Mouse (Mus musculus) midbrain, postnatal 0 days (tissue): Measurements from ENCODE around the gene Mybpc2. TPM values are rescaled to one million over a fixed set of nuclear protein-coding genes. Genes with fewer than 3 reads are reported as not detected.

Experiments used
- ATAC-seq: fragments of 200-750 bp; cut with Nextera tagmentation; 2 replicates; pipeline ENCODE4 v1.8.0; 2017; ENCODE audit warnings: moderate number of reproducible peaks, mild to moderate bottlenecking, moderate TSS enrichment, moderate library complexity; ENCODE audit not compliant: low FRiP score
- DNase-seq: peaks from one replicate; pipeline ENCODE4 v3.0.0-alpha.2; 2015; ENCODE audit warnings: low spot score
- H3K27ac ChIP-seq: fragments of 300-500 bp; sonication (generic); 2 replicates; pipeline ENCODE4 v1.5.1; 2014; ENCODE audit warnings: low read depth, mild to moderate bottlenecking, low read length, mixed read lengths
- H3K27me3 ChIP-seq: fragments of 300-500 bp; sonication (generic); 2 replicates; pipeline ENCODE4 v1.6.1; 2014; ENCODE audit warnings: low read length, control low read depth, mixed read lengths; ENCODE audit not compliant: insufficient read depth
- H3K36me3 ChIP-seq: fragments of 300-500 bp; sonication (generic); 2 replicates; pipeline ENCODE4 v1.6.1; 2014; ENCODE audit warnings: low read length, control low read depth, mixed read lengths; ENCODE audit not compliant: insufficient read depth
- H3K4me1 ChIP-seq: fragments of 300-500 bp; sonication (generic); 2 replicates; pipeline ENCODE4 v1.6.1; 2014; ENCODE audit warnings: mild to moderate bottlenecking, control low read depth, antibody characterized with exemption, low read length, mixed read lengths; ENCODE audit not compliant: insufficient read depth
- H3K4me2 ChIP-seq: fragments of 300-500 bp; sonication (generic); 2 replicates; pipeline ENCODE4 v1.6.1; 2014; ENCODE audit warnings: low read depth, mild to moderate bottlenecking, low read length, mixed read lengths; ENCODE audit not compliant: poor library complexity, severe bottlenecking
- H3K4me3 ChIP-seq: fragments of 300-500 bp; sonication (generic); 2 replicates; pipeline ENCODE4 v1.5.1; 2014; ENCODE audit warnings: low read depth, mild to moderate bottlenecking, low read length, moderate library complexity
- H3K9ac ChIP-seq: fragments of 300-500 bp; sonication (generic); replicated peaks from 2 replicates; pipeline ENCODE4 v1.6.1; 2014; ENCODE audit warnings: mild to moderate bottlenecking, low read length, moderate library complexity, mixed read lengths; ENCODE audit not compliant: poor library complexity, severe bottlenecking
- H3K9me3 ChIP-seq: fragments of 300-500 bp; sonication (generic); 2 replicates; pipeline ENCODE4 v1.6.1; 2016; ENCODE audit warnings: low read length, control low read depth
- CTCF ChIP-seq: IDR thresholded peaks from 2 replicates; pipeline ENCODE4 v1.5.1; 2016; ENCODE audit warnings: antibody characterized with exemption, mild to moderate bottlenecking
- WGBS: fragments of 180-500 bp; shearing (Covaris S2); extraction: QIAGEN DNeasy Blood & Tissue Kit; methylation state at CpG from one replicate; pipeline ENCODE4 v1.1.7; 2014; 5-methylcytosine and 5-hydroxymethylcytosine counted together
- polyA plus RNA-seq: library from polyadenylated mRNA; unstranded; fragments of >200 nt; fragmentation: Nextera tagmentation; extraction: Ambion mirVana; gene quantifications from 2 replicates; pipeline ENCODE4 v1.2.1, GENCODE M21; 2015
- total RNA-seq: library from RNA; depleted of rRNA; stranded (reverse); fragments of >200 nt; gene quantifications from 2 replicates; pipeline ENCODE4 v1.2.3, GENCODE M21; 2014

Mybpc2 gene
- total and polyA plus RNA-seq, 2 experiments from 2014 or later = 0.27 to 0.28 TPM

DNA sequence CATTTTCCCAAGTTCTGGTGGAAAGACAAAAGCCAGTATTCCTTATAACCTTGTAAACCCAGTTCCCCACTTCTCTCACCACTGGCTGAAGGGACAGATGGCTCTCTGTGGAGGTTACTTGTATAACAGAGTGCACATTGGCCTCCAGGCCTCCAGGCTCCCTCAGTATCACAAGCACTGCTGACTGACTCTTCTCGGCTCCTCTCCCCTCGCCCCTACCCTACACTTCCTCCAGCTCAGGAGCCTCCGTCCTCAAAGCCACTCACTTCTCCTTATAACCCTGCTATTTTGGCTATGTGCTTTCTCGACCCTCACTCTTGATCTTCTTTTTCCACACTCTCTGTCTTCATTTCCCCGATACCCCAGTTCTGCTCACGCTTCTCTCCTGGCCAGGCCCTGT, 41.0 kb upstream of the Mybpc2 start:
- Histone ChIP-seq H3K27me3 (no peaks in the 10 kb centered on the region), H3K9me3 (no peaks in the 10 kb centered on the region), H3K4me3 (no peak overlapping the region), H3K4me2 (no peak overlapping the region), H3K9ac (no peak overlapping the region), H3K27ac (no peak overlapping the region), H3K36me3 (no peaks in the 10 kb centered on the region), H3K4me1 (no peaks in the 10 kb centered on the region)
- no peak for TF ChIP-seq CTCF
- no peak for DNase-seq
- 82% methylated on average over 6 of the region's 6 CpGs for WGBS
- no peak for ATAC-seq

- no peak for DNase-seq
Measured at GRCm38 (mm10) chr7:44564486-44564885, 40.0 kb upstream of the Mybpc2 start.

GRCm38 (mm10) chr7:44563284-44563683, 38.8 kb upstream of the Mybpc2 start:
- TF ChIP-seq CTCF = no peak
- Histone ChIP-seq H3K27me3 (no peaks in the 10 kb centered on the region), H3K9ac (no peak overlapping the region), H3K4me2 (no peak overlapping the region), H3K27ac (no peak overlapping the region), H3K36me3 (no peaks in the 10 kb centered on the region), H3K4me1 (no peaks in the 10 kb centered on the region), H3K9me3 (no peaks in the 10 kb centered on the region), H3K4me3 (no peak overlapping the region)
- DNase-seq (no peak), ATAC-seq (no peak)
- 51% methylated on average over 8 of the region's 8 CpGs for WGBS

More at GRCm38 (mm10) chr7:44564486-44564885, 40.0 kb upstream of the Mybpc2 start:
- no peak for ATAC-seq
- no peak overlapping the region for H3K4me3 ChIP-seq
- H3K4me1 ChIP-seq = no peaks in the 10 kb centered on the region
- no peaks in the 10 kb centered on the region for H3K36me3 ChIP-seq
- H3K27me3 ChIP-seq = no peaks in the 10 kb centered on the region
- TF ChIP-seq CTCF = no peak
- H3K27ac ChIP-seq = no peak overlapping the region
- 78% methylated on average over 10 of the region's 10 CpGs for WGBS
- H3K4me2 ChIP-seq = no peak overlapping the region
- no peak overlapping the region for H3K9ac ChIP-seq
- H3K9me3 ChIP-seq = no peaks in the 10 kb centered on the region

DNA sequence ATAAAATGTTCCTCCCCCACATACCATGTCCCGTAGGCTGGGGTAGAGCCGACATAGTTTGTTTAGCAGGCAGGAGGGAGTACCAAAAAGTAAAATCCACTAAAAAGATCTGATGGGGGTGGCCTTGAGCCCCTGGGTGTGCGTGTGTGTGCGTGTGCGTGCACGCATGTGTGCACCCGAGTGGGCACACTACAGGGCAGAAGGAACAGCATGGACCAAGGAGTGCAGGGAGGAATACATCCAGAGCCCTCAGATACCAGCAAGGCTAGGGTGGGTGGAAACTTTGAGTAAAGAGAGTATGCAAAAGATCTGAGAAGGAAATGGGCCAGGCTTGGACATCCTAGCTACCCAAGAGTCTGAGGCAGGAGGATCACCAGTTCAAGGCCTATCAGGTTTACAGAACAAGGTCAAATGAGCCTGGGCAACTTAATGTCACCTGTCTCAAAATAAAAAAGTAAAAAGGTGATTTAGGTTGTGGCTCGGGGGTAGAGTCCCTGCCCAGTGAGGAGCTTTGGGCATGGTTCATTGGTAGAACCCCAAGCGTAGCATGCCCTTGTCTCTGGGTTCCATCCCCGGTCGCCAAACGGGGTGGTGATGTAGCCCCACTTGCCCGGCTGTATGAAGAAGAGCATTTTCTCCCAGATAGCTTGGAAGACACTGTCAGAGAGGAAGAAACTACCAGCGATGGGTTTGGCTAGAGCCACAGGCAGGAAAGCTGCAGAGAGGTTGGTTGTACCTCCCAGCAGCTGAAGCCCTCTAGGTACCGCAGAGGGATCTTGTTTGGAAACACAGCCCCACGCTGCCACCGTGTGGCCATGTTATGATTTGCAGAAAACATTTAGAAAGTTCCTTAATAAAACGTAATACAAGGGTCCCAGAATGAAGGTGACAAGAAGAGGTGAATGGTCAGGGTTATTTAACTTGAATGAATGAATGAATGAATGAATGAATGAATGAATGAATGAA, 36.3 kb upstream of the Mybpc2 start:
- WGBS = 52% methylated on average over 18 of the region's 18 CpGs
- H3K4me2 ChIP-seq = no peak overlapping the region

DNA sequence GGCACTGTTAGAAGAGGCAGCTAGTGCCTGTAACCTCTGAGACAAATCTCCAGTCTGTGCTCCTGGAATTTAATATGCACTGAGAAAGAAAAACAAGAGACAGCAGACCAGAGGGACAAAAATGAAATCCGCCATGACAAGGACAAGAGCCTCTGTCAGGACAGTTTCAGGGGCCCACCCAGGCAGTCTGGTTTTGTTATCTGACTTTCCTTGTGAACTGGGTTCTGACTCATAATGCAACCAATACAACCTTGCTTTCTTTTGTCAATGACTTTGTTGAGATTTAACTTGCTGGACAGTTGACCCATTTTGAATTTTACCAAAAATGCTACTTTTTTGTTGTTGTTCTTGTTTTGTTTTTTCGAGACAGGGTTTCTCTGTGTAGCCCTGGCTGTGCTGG, 33.2 kb upstream of the Mybpc2 start:
- ATAC-seq (no peak), DNase-seq (no peak)
- Histone ChIP-seq H3K4me3 (no peak overlapping the region), H3K4me2 (no peak overlapping the region), H3K36me3 (no peaks in the 10 kb centered on the region), H3K9ac (no peak overlapping the region), H3K4me1 (0 out of 2 replicates have a peak, but pooled peaks cover 4% of the 10 kb centered on the region), H3K27ac (no peak overlapping the region), H3K27me3 (0 out of 2 replicates have a peak, but pooled peaks cover 3% of the 10 kb centered on the region), H3K9me3 (no peaks in the 10 kb centered on the region)
- whole genome bisulfite sequencing = 71% methylated on average over 2 of the region's 2 CpGs
- TF ChIP-seq CTCF = no peak

More for the DNA sequence above, 36.3 kb upstream of the Mybpc2 start:
- ATAC-seq (0 out of 2 replicates have a peak, but pooled peaks have one; percentile 73), DNase-seq (peak; percentile 90)
- no peaks in the 10 kb centered on the region for H3K36me3 ChIP-seq
- H3K4me1 ChIP-seq = no peaks in the 10 kb centered on the region
- no peaks in the 10 kb centered on the region for H3K27me3 ChIP-seq
- H3K4me3 ChIP-seq = no peak overlapping the region
- no peak overlapping the region for H3K27ac ChIP-seq
- peak; percentile 91 for TF ChIP-seq CTCF
- no peak overlapping the region; the same call in 1 of the 2 replicates for H3K9ac ChIP-seq
- no peaks in the 10 kb centered on the region for H3K9me3 ChIP-seq

DNA sequence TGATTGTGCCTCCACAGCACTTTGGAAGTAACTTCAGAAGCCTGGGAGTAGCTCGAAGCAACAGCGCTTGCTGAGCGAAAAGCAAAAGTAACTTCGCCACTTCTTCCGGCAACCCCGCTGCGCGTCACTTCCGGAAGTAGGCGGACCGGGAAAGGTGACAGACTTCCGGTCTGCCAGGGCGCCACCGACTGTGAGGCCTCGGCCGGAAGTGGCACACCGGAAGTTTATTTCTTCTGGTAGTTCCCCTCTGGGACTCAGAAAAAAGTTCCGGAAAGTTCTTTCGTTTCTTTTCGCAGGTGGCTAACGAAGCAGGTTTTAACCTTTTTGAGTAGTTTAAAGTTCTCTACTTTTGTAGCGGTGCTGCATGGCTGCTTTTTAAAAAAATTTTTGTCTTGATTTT, 29.4 kb upstream of the Mybpc2 start, which contains the start of gene Nr1h2:
Gene Nr1h2 (minus strand): TSS at position 126 of the 400 bp plus-strand sequence.
- under 1% methylated on average over 22 of the region's 22 CpGs for WGBS
- ATAC-seq (peak; percentile 83), DNase-seq (peak; percentile 97)
- H3K9me3 ChIP-seq = no peaks in the 10 kb centered on the region
- H3K4me2 ChIP-seq = peak within 1 kb of the TSS; percentile 89
- TF ChIP-seq CTCF = 0 out of 2 replicates have a peak, but pooled peaks have one; percentile 8
- H3K27ac ChIP-seq = peak within 1 kb of the TSS; percentile 79
- peak within 1 kb of the TSS; percentile 34 for H3K9ac ChIP-seq
- H3K4me1 ChIP-seq = 0 out of 2 replicates have a peak, but pooled peaks cover 4% of the 10 kb centered on the region
- peak within 1 kb of the TSS; percentile 72 for H3K4me3 ChIP-seq
- H3K36me3 ChIP-seq = peaks cover 19% of the 10 kb centered on the region
- 0 out of 2 replicates have a peak, but pooled peaks cover 3% of the 10 kb centered on the region for H3K27me3 ChIP-seq
